Mouse (Mus musculus): ENCODE measurements around the gene Tgfbr3.
"Not testable (repeated sequence)": the region's sequence is repeated elsewhere in the genome, so short reads cannot be mapped to it uniquely, and the experiment has no call there.

Gene Tgfbr3

GRCm38 (mm10) chr5:107282561-107283307, 6.7 kb downstream of the Tgfbr3 start:
- in situ Hi-C loops (cut with MboI): loop anchor here (25.0 kb wide), 1 partner anchor 270 kb away; no protein-coding TSS in a partner anchor

- in situ Hi-C loops (cut with MboI): loop anchor here (25.0 kb wide), 1 partner anchor 267 kb away; no protein-coding TSS in a partner anchor
These were observed 10.2 kb downstream of the Tgfbr3 start for GRCm38 (mm10) chr5:107279263-107279662.

GRCm38 (mm10) chr5:107276186-107276585, 13.2 kb downstream of the Tgfbr3 start:
- in situ Hi-C loops (cut with MboI): loop anchor here (25.0 kb wide), 1 partner anchor 264 kb away; no protein-coding TSS in a partner anchor

- in situ Hi-C loops (cut with MboI): no loop called here
These were observed 17.0 kb downstream of the Tgfbr3 start for GRCm38 (mm10) chr5:107272252-107273028.

GRCm38 (mm10) chr5:107269006-107269328, 20.5 kb downstream of the Tgfbr3 start:
- in situ Hi-C loops (cut with MboI): no loop called here

- in situ Hi-C loops (cut with MboI): no loop called here
These were observed 21.1 kb downstream of the Tgfbr3 start for GRCm38 (mm10) chr5:107268121-107269005.

- in situ Hi-C loops (cut with MboI): no loop called here
These were observed 22.9 kb downstream of the Tgfbr3 start for GRCm38 (mm10) chr5:107266566-107266965.

GRCm38 (mm10) chr5:107264426-107265360, 24.7 kb downstream of the Tgfbr3 start:
- in situ Hi-C loops (cut with MboI): no loop called here

GRCm38 (mm10) chr5:107263836-107264235, 25.6 kb downstream of the Tgfbr3 start:
- in situ Hi-C loops (cut with MboI): no loop called here

- in situ Hi-C loops (cut with MboI): no loop called here
These were observed 27.5 kb downstream of the Tgfbr3 start for GRCm38 (mm10) chr5:107261930-107262329.

GRCm38 (mm10) chr5:107260708-107261495, 28.5 kb downstream of the Tgfbr3 start:
- in situ Hi-C loops (cut with MboI): no loop called here

- in situ Hi-C loops (cut with MboI): no loop called here
These were observed 29.9 kb downstream of the Tgfbr3 start for GRCm38 (mm10) chr5:107259487-107260040.

GRCm38 (mm10) chr5:107253395-107253794, 36.0 kb downstream of the Tgfbr3 start:
- in situ Hi-C loops (cut with MboI): no loop called here

GRCm38 (mm10) chr5:107252435-107252834, 37.0 kb downstream of the Tgfbr3 start:
- in situ Hi-C loops (cut with MboI): no loop called here

- in situ Hi-C loops (cut with MboI): no loop called here
These were observed 37.6 kb downstream of the Tgfbr3 start for GRCm38 (mm10) chr5:107251751-107252305.

GRCm38 (mm10) chr5:107250548-107251272, 38.7 kb downstream of the Tgfbr3 start:
- in situ Hi-C loops (cut with MboI): no loop called here

- in situ Hi-C loops (cut with MboI): no loop called here
These were observed 40.7 kb downstream of the Tgfbr3 start for GRCm38 (mm10) chr5:107248732-107249131.

- in situ Hi-C loops (cut with MboI): not testable (repeated sequence)
These were observed 41.1 kb downstream of the Tgfbr3 start for GRCm38 (mm10) chr5:107248302-107248701.

GRCm38 (mm10) chr5:107247786-107248185, 41.6 kb downstream of the Tgfbr3 start:
- in situ Hi-C loops (cut with MboI): no loop called here

All from mature B cell (primary cell).